Mouse (Mus musculus) intestine, embryonic 15.5 days (tissue): Measurements from ENCODE around the gene Col27a1. TPM values are rescaled to one million over a fixed set of nuclear protein-coding genes. Genes with fewer than 3 reads are reported as not detected.

ENCODE experiments used
- ATAC-seq: fragments of 200-750 bp; cut with Nextera tagmentation; 2 replicates; pipeline ENCODE4 v1.8.0; 2017; ENCODE audit warnings: moderate TSS enrichment, moderate library complexity
- H3K27ac ChIP-seq: fragments of 300-500 bp; sonication (generic); 2 replicates; pipeline ENCODE4 v1.5.1; 2015; ENCODE audit warnings: mild to moderate bottlenecking, inconsistent platforms
- H3K27me3 ChIP-seq: fragments of 300-500 bp; sonication (generic); replicated peaks from 2 replicates; pipeline ENCODE4 v1.6.1; 2015; ENCODE audit warnings: inconsistent platforms
- H3K36me3 ChIP-seq: fragments of 300-500 bp; sonication (generic); 2 replicates; pipeline ENCODE4 v1.6.1; 2015; ENCODE audit warnings: inconsistent platforms
- H3K4me1 ChIP-seq: fragments of 300-500 bp; sonication (generic); replicated peaks from 2 replicates; pipeline ENCODE4 v1.6.1; 2015; ENCODE audit warnings: inconsistent platforms
- H3K4me2 ChIP-seq: fragments of 300-500 bp; sonication (generic); replicated peaks from 2 replicates; pipeline ENCODE4 v1.6.1; 2015; ENCODE audit warnings: mild to moderate bottlenecking, inconsistent platforms
- H3K4me3 ChIP-seq: fragments of 300-500 bp; sonication (generic); replicated peaks from 2 replicates; pipeline ENCODE4 v1.5.1; 2015; ENCODE audit warnings: inconsistent platforms
- H3K9ac ChIP-seq: fragments of 300-500 bp; sonication (generic); 2 replicates; pipeline ENCODE4 v1.6.1; 2015; ENCODE audit warnings: inconsistent platforms
- H3K9me3 ChIP-seq: fragments of 300-500 bp; sonication (generic); 2 replicates; pipeline ENCODE4 v1.6.1; 2016; ENCODE audit warnings: inconsistent platforms
- WGBS: fragments of 180-500 bp; shearing (Covaris S2); methylation state at CpG from one replicate; pipeline ENCODE4 v1.1.7; 2015; 5-methylcytosine and 5-hydroxymethylcytosine counted together
- polyA plus RNA-seq: library from polyadenylated mRNA; unstranded; fragments of >200 nt; fragmentation: Nextera tagmentation; extraction: Ambion mirVana; gene quantifications from 2 replicates; pipeline ENCODE4 v1.2.1, GENCODE M21; 2015

Col27a1 gene
- polyA plus RNA-seq, 1 experiment from 2014 or later, result 13.1 TPM

- H3K4me3 ChIP-seq, result no peak overlapping the region
- no peaks in the 10 kb centered on the region for H3K4me1 ChIP-seq
- no peaks in the 10 kb centered on the region for H3K9me3 ChIP-seq
- H3K4me2 ChIP-seq, result no peak overlapping the region
- no peak overlapping the region for H3K9ac ChIP-seq
- no peaks in the 10 kb centered on the region for H3K27me3 ChIP-seq
- H3K27ac ChIP-seq, result no peak overlapping the region
- 87% methylated on average over 4 of the region's 4 CpGs for WGBS
- peaks cover 8% of the 10 kb centered on the region; the same call in 1 of the 2 replicates for H3K36me3 ChIP-seq
- ATAC-seq, result no peak
Observed at GRCm38 (mm10) chr4:63333403-63333802, 119.6 kb downstream of the Col27a1 start.

DNA sequence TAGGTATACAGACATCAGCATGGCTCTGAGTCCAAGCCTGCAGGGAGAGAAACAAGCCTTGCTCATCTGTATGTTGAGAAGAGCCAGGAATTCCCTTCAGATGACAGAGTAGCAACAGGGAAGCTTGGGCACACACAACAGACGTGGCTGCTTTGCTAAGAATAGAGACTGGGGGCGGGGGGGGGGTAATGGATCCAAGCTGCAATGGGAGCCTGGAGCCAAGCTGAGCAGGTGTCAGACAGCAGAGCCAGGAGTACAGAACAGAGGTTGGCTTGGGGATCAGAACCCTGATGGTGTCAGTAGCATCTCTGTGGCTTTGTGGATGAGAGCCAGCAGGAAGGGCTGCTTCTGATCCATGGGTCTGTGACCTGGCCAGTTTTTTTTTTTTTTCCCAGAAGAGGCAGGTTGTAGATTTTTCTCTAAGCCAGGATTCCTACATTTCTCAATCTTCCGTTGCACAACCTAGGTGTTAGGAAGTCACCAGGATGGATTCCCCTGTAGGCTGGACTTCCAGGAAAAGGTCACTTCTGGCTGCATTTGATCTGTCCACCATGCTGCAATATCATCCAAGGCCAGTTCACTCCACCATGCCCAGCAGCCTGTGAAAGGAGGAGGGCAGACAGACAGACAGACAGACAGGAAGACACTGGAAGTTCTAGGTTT lies 124.7 kb downstream of the Col27a1 start:
- no peaks in the 10 kb centered on the region for H3K4me1 ChIP-seq
- no peak for ATAC-seq
- H3K9ac ChIP-seq, result no peak overlapping the region
- H3K4me2 ChIP-seq, result no peak overlapping the region
- H3K27me3 ChIP-seq, result no peaks in the 10 kb centered on the region
- no peak overlapping the region for H3K27ac ChIP-seq
- H3K9me3 ChIP-seq, result no peaks in the 10 kb centered on the region
- 73% methylated on average over 3 of the region's 3 CpGs for WGBS
- no peak overlapping the region for H3K4me3 ChIP-seq
- H3K36me3 ChIP-seq, result no peaks in the 10 kb centered on the region; the same call in 1 of the 2 replicates

GRCm38 (mm10) chr4:63342491-63342890 lies 128.7 kb downstream of the Col27a1 start:
- Histone ChIP-seq H3K27me3 (no peaks in the 10 kb centered on the region), H3K4me3 (no peak overlapping the region), H3K9ac (no peak overlapping the region), H3K27ac (no peak overlapping the region), H3K36me3 (no peaks in the 10 kb centered on the region), H3K4me2 (no peak overlapping the region), H3K9me3 (no peaks in the 10 kb centered on the region), H3K4me1 (no peaks in the 10 kb centered on the region)
- ATAC-seq, result no peak
- WGBS, result 65% methylated on average over 4 of the region's 4 CpGs

DNA sequence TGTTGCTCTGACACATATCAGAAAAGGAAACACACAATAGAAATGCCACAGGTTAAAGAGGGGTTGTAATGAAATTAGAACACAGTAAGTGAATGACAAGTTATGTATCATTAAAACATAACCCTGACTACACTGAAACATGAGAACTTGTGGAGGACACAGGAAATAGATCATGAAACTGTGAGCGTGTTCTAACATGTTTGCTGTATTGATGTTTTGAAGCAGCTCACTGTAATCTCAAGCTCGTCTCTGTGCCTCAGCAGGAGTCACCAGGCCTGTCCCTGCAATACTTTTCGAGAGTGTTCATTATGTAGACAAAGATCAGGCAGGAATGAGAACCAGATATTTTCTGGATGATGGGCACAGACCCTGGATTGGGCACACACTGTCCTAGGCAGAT lies 129.8 kb downstream of the Col27a1 start:
- Histone ChIP-seq H3K9ac (no peak overlapping the region), H3K4me2 (no peak overlapping the region), H3K4me1 (no peaks in the 10 kb centered on the region), H3K36me3 (no peaks in the 10 kb centered on the region), H3K27me3 (no peaks in the 10 kb centered on the region), H3K4me3 (no peak overlapping the region), H3K9me3 (no peaks in the 10 kb centered on the region), H3K27ac (no peak overlapping the region)
- ATAC-seq, result no peak
- 58% methylated on average over 3 of the region's 3 CpGs for WGBS

GRCm38 (mm10) chr4:63344295-63344694 lies 130.5 kb downstream of the Col27a1 start, which contains the start of gene Orm1:
Gene Orm1 (plus strand): TSS chr4:63344560.
- Histone ChIP-seq H3K4me1 (no peaks in the 10 kb centered on the region), H3K4me2 (no peak within 1 kb of the TSS), H3K36me3 (no peaks in the 10 kb centered on the region), H3K4me3 (no peak within 1 kb of the TSS), H3K9me3 (no peaks in the 10 kb centered on the region), H3K27me3 (no peaks in the 10 kb centered on the region), H3K9ac (no peak within 1 kb of the TSS), H3K27ac (no peak within 1 kb of the TSS)
- no peak for ATAC-seq
- 83% methylated on average over 8 of the region's 8 CpGs for WGBS

DNA sequence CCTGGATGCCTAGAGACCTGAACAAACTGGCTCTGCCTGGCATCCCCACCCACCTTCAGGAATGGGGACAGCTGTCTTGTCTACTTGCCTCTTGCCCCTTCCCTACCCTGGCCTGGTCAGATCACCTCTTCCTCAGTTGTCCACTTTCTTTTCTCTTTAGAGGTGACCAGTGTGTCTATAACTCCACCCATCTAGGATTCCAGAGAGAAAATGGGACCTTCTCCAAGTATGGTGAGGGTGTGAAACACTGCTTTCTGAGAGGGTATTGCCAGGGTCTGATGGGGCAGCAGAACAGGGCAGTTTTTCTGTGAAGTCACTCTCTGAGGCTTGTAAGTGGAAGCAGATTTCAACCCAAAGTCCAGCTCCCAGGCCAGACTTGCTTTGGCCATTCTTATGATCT lies 131.5 kb downstream of the Col27a1 start:
- Histone ChIP-seq H3K4me2 (no peak overlapping the region), H3K4me1 (no peaks in the 10 kb centered on the region), H3K36me3 (no peaks in the 10 kb centered on the region), H3K27me3 (no peaks in the 10 kb centered on the region), H3K9me3 (no peaks in the 10 kb centered on the region), H3K4me3 (no peak overlapping the region), H3K9ac (no peak overlapping the region), H3K27ac (no peak overlapping the region)
- ATAC-seq, result no peak

GRCm38 (mm10) chr4:63346659-63347058 lies 132.9 kb downstream of the Col27a1 start:
- no peaks in the 10 kb centered on the region for H3K27me3 ChIP-seq
- no peak overlapping the region for H3K4me3 ChIP-seq
- no peak overlapping the region for H3K9ac ChIP-seq
- WGBS, result 90% methylated on average over 4 of the region's 4 CpGs
- no peak overlapping the region for H3K27ac ChIP-seq
- ATAC-seq, result no peak
- H3K36me3 ChIP-seq, result no peaks in the 10 kb centered on the region
- H3K9me3 ChIP-seq, result no peaks in the 10 kb centered on the region
- no peaks in the 10 kb centered on the region for H3K4me1 ChIP-seq
- H3K4me2 ChIP-seq, result no peak overlapping the region

- no peak overlapping the region for H3K9ac ChIP-seq
- H3K4me1 ChIP-seq, result no peaks in the 10 kb centered on the region
- ATAC-seq, result no peak
- H3K36me3 ChIP-seq, result no peaks in the 10 kb centered on the region
- H3K4me3 ChIP-seq, result no peak overlapping the region
- no peaks in the 10 kb centered on the region for H3K9me3 ChIP-seq
- H3K27me3 ChIP-seq, result no peaks in the 10 kb centered on the region
- H3K4me2 ChIP-seq, result no peak overlapping the region
- 77% methylated on average over 6 of the region's 6 CpGs for WGBS
- no peak overlapping the region for H3K27ac ChIP-seq
Observed at GRCm38 (mm10) chr4:63348524-63348923, 134.7 kb downstream of the Col27a1 start.

- no peak within 1 kb of the TSS for H3K27ac ChIP-seq
- no peaks in the 10 kb centered on the region for H3K9me3 ChIP-seq
- WGBS, result 72% methylated on average over 4 of the region's 4 CpGs
- no peak for ATAC-seq
- H3K4me3 ChIP-seq, result no peak within 1 kb of the TSS
- no peaks in the 10 kb centered on the region for H3K4me1 ChIP-seq
- H3K4me2 ChIP-seq, result no peak within 1 kb of the TSS
- no peak within 1 kb of the TSS for H3K9ac ChIP-seq
- no peaks in the 10 kb centered on the region for H3K36me3 ChIP-seq
- H3K27me3 ChIP-seq, result no peaks in the 10 kb centered on the region
Observed at GRCm38 (mm10) chr4:63355877-63356665, 142.3 kb downstream of the Col27a1 start, which contains the start of gene Orm3. Gene Orm3 (plus strand): TSS chr4:63356162.

DNA sequence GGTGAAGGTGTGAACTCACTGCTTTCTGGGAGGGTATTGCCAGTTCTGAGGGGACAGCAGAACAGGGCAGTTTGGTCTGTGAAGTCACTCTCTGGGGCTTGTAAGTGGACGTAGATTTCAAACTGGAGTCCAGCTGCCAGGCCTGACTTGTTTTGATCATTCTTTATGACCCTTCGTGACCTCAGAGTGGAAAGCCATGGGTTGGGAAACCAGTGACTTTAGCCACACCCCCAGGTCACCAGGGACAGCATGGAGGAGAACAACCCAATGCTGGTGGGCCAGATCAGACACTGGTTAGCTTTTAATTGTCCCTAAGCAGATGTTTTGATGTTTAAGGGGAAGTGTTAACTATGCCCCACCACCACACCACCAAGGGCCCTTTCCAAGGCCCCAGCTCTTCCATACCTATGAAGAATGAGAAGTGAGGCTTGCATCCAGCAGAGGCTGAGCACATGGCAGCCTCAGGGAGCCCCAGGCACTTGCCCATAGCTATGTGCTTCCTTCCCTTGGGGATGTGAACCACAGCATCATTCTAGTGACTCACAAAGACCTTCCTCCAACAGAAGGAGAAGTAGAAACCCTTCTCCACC lies 143.3 kb downstream of the Col27a1 start:
- Histone ChIP-seq H3K4me1 (no peaks in the 10 kb centered on the region), H3K9ac (no peak overlapping the region), H3K4me3 (no peak overlapping the region), H3K9me3 (no peaks in the 10 kb centered on the region), H3K27me3 (no peaks in the 10 kb centered on the region), H3K27ac (no peak overlapping the region), H3K36me3 (no peaks in the 10 kb centered on the region), H3K4me2 (no peak overlapping the region)
- WGBS, result 52% methylated on average over 2 of the region's 2 CpGs
- ATAC-seq, result no peak

- Histone ChIP-seq H3K4me2 (no peak overlapping the region), H3K9me3 (no peaks in the 10 kb centered on the region), H3K27ac (no peak overlapping the region), H3K36me3 (no peaks in the 10 kb centered on the region), H3K27me3 (no peaks in the 10 kb centered on the region), H3K4me1 (no peaks in the 10 kb centered on the region), H3K4me3 (no peak overlapping the region), H3K9ac (no peak overlapping the region)
- ATAC-seq, result no peak
- WGBS, result 80% methylated on average over 6 of the region's 6 CpGs
Observed at GRCm38 (mm10) chr4:63359861-63360260, 146.1 kb downstream of the Col27a1 start.

DNA sequence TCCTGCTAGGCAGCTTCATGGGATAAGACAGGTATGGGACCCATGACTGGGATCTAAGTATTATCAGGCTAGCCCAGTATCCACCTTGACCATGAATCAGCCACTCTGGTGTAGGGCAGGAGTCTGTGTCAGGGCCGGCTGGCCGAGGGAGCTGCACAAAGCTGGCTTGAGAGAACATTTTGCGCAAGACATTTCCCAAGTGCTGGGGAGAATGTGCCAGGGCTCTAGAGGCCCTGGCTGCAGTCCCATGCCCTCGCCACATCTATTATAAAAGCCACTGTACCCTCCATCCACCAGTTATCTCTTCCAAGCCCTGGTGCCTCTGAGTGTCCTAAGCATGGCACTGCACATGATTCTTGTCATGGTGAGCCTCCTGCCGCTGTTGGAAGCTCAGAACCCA lies 148.3 kb downstream of the Col27a1 start, which contains the start of gene Orm2:
TSS of gene Orm2 (plus strand) at position 300 of the 400 bp plus-strand sequence.
- Histone ChIP-seq H3K9me3 (no peaks in the 10 kb centered on the region), H3K4me1 (no peaks in the 10 kb centered on the region), H3K27me3 (no peaks in the 10 kb centered on the region), H3K4me2 (no peak within 1 kb of the TSS), H3K9ac (no peak within 1 kb of the TSS), H3K27ac (no peak within 1 kb of the TSS), H3K4me3 (no peak within 1 kb of the TSS), H3K36me3 (no peaks in the 10 kb centered on the region)
- 91% methylated on average over 5 of the region's 5 CpGs for WGBS
- ATAC-seq, result no peak
